Mouse (Mus musculus) NIH3T3 (cell line): Measurements from ENCODE around the gene Kynu.
A peak's percentile ranks its signal among the peaks of the same experiment; 100 is the strongest.

Experiments
- DNase-seq: peaks from one replicate; pipeline ENCODE4 v3.0.0-alpha.2; 2012; ENCODE audit warnings: low read depth

Gene Kynu

DNA sequence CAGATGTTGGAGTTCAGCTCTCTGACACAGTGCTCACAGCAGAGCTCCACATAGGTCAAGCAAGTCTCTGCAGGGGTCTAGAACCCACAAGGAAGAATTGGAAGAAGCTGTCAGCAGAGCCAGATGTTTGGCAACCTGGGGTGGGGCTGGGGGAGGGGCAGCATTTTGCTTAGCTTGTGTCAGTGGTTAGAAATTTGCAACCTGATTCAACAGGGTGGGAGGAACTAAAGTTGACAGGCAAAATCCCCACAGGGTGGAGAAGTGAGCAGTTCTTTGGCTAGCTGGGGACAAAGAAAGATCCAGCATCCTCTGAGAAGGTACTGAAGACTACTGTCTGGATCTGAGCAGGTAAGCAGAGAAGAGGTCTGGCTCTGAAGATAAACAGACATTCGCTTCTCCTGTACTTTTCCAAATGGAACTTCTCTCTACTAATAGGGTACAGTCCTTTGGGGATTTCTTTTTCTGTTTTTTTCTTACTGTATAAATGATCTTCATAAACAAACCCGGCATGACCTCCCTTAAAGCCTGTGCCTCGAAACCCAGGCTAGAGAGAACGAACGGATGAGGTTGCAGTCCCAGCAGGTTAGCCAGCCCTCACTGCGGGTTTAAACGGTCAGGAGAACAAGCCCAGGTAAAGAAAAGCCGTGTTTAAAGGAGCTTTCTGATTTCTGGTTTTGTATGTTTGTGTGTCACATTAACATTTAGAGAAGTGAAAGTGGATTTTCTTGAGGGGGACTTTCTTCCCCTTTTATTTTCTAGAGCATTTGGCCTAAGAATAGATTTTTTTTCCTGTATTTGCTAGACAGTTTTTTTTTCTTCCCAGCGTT, at the start of gene Kynu:
Gene Kynu (plus strand): TSS at position 268 of the 827 bp plus-strand sequence.
- peak; percentile 13 for DNase-seq

DNA sequence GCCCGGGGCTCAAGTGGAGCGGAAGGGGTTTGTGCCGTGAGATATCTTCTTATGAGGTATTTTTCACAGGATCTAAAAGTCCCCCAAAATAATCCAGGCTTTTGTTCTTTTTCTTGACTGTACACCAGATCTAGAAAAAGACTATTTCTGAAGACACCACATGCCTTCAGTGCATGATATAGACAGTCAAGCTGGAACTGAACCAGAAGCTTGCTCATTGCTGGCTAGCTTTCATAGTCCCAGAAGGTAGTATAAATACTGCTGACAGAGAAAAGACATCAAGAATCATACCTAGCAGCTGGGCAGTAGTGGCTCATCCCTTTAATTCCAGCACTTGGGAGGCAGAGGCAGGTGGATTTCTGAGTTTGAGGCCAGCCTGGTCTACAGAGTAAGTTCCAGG, 48.9 kb upstream of the Kynu start:
- DNase-seq, result no peak

DNA sequence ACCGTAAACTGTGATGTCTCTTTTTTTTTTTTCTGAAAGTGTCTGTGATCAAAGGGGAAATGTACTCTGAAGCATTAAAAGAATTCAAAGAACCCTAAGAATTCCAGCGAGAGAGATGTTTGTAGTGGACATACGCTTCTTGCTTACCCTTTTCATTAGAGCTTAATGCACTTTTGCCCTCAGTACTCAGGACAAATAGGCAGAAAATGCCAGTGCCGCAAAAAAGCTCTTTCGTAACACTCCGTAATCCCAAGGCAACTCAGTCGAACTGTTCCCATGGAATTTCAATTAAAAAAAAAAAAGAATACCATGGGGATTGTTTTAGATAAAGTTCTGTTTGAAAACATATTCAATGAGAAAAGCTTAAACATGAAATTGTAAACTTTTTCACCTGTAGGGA, 41.3 kb upstream of the Kynu start:
- DNase-seq, result no peak

DNA sequence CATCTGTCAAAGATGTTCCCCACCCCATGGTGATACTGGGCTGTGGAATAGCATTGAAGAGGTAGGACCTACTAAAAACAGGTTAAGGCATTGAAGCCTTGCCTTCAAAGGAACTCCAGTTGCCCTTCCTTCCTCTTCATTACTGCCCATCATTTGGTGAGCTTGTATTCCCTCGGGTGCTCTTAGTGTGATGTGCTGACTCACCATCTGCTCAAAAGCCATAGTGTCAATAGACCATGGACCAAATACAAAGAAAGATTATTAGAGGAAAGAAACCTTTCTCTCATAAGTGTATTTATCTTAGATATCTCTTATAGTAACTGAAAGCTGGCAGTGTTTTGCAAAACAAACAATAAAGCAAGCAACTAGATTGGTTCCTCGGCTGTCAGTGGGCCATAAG, 20.7 kb upstream of the Kynu start:
- DNase-seq, result no peak

DNA sequence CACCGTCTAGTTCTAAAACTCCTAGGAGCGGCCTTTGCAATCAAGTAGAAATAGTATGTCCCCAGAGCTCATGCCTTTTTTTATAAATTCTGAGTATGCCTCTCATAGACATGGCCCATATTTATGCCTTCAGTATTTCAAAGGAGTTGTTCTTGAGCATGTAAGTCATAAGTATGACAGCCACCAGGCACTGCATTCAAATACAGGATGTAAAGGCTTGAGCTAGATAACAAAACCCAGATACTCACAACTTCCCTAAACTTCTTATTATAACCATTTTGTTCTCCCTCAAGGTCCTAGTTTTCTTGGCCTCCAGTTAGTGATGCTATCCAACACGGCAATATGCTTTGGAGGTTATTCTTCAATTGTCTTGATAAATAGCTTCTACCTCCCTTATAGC, 12.5 kb upstream of the Kynu start:
- no peak for DNase-seq

DNA sequence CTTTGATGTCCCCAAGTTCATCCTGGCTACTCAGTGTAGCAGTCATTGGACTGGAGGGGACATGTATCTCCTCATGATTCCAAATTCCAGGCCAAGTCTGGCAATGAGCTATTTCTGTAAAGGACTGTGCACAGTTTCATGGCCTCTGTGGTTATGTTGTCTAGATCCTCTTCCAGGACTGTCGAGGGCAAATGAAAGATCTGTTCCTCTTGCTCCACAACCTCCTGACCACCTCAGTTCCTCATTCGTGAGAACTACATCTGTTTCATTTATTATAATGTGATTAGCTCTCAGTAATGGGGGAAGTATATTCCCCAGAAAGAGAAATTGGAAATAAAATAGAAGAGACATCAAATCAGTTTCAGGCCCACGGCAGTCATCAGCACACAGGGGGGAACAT, 9.5 kb upstream of the Kynu start:
- DNase-seq, result no peak

DNA sequence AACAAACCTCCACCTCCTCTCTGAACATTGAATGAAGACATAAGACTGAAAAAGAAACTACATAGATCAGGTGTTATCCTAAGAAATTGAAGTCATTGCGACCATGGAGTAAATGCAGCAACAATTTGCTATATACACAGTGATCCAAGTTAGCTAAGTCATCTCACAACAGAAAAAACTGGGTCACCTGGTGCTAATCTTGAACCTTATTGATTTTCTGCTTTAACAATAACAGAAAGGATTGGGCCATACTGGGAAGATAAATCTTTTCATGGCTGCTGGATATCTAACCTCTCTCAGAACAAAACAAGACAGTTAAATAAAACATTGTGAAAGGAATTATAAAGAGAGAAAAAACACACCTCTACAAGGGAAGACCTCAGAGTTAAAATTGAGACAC, 8.7 kb upstream of the Kynu start:
- DNase-seq, result no peak

DNA sequence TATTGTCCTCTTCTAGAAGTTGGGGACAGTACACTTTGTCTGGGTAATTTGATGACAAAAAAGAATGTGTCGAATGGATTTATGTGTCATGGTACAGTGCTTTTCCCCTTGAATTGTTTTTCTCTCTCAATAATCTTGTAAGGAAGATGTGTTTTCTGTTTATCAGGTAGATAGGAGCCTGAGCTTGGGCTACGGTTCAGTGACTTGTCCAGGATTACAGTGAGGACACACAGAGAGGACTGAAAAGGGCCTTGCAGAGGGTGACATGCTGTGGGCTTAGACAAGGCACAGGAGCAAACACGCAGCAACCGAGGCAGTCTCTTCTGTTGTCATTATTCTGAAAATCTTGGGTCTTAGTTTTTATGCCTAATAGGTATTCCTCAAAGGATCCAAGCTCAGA, 913 bp upstream of the Kynu start:
- no peak for DNase-seq

DNA sequence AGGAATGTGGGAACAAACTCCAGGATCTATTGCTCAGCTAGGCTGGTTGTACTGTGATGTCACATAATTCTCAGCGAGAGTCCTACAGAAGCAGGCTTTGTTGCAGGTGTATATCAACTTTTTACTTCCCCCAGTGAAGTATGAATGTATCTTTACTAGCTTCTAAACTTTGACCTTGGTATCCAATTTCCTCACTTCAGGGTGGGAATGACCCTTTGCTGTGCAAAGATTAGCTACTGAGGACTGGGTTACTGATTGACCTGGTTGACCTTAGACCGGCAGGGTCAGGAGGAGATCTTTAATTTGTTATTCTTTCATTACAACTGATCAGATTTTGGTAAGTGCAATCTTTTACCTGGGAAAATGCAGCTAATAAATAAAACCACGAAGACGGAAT, 758 bp downstream of the Kynu start:
- no peak for DNase-seq

DNA sequence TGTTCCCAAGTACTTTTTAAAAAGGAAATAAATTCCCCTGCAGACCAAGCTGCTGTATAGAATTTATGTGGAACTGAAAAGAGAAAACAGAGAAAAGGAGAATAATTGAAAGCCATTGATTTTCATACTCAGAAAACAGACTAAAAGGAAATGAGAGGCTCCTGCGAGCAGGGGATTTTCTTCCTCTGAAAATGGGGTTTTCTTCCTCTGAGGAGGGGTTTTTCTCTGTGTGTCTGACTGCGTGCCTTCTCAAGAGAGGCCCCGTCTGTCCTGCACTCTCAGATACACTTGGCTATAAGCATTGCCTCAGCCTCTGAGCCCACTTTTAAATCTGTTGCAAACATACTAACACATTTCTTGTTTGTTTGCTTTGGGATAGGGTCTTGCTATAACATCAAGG, 1.9 kb downstream of the Kynu start:
- no peak for DNase-seq

DNA sequence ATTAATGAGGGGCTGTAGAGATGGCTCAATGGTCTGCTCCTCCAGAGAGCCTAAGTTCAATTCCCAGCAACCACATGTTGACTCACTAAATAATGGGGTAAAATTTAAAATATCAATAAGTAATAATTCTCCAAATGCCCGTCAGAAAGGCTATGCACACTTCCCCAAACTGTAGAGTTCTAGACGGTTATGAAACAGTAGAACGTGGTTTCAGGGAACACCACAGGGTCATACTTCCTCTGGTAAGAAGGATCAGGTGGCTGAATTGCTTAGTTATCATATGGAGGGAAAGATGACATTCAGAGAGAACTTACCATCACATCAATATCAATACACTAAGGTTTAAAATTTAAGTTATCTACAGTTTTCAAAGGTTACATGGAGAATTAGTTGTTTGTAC, 6.1 kb downstream of the Kynu start:
- no peak for DNase-seq

DNA sequence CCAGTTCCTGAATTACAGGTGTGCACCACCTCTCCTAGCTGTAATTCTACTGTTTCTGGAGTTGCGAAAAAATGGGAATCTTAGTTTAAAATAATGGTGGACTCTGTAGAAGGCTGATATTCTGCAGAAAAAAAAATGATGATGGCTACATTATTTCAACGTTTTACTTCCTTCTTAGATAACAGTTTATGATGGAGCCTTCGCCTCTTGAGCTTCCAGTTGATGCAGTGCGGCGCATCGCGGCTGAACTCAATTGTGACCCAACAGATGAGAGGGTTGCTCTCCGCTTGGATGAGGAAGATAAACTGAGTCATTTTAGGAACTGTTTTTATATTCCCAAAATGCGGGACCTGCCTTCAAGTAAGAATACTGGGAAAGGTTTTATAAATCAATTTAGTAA, 7.7 kb downstream of the Kynu start:
- DNase-seq, result no peak

DNA sequence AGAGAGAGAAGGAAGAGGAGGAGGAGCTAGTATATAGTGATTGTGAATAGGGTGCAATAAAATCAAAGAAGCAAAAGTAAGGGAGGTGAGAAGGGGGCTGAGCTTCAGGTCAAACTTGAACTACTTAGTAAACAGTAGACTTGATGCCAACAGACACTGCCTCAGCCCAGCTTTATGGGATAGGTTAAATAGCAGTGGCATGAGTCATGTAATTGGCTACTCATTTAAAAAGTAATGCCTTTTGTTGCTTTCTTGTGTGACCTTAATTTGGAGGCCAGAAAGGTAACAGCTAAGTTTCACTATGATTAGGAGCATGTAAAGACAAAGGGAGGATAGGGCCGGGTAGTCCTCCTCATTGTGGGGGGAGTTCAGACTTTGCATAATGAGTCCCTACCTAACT, 13.3 kb downstream of the Kynu start:
- no peak for DNase-seq

DNA sequence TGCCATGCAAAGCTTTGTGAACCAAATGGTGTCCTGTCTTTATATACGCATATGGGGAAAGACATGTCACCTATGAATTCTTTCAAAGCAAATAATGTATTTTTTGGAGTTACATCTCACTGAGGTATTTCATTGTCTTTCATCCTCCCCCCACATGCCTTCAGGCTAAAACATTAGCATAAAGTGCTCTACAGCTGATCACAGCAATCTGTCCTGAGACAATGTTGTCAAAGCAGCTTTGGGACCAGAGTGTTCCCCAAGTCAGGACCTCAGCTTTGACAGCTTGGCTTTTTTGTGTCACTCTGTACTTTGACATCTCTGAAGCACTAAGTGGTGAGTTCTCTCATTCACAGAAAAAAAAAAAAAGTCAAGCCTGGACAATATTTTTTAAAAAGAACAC, 18.4 kb downstream of the Kynu start:
- no peak for DNase-seq

DNA sequence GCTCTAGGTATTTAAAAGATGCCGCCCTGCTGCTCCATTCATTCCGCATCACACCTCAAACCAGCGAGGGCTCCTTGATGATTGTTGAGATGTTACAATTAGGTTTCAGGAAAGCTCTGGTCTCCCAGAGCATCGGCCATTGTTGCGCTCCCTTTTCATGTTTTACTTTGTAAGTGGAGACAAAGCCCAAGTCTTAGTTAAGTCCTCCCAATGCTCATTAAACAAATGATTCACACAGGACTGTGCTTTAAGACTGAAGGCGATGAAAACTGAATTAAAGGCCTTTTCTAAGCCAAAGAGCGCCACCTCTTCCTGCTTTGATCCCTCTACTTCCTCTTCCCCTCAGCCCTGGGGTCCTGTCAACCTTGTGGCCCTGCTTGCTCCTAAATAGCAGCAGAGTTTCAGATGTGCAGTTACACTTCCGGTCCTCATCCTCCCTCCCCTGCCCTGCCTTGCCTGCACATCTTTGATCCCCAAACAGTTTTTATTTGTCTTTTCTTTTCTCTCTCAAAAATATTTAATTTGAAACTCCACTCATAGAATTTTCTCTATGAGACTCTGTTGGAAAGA, 28.2 kb downstream of the Kynu start:
- no peak for DNase-seq

DNA sequence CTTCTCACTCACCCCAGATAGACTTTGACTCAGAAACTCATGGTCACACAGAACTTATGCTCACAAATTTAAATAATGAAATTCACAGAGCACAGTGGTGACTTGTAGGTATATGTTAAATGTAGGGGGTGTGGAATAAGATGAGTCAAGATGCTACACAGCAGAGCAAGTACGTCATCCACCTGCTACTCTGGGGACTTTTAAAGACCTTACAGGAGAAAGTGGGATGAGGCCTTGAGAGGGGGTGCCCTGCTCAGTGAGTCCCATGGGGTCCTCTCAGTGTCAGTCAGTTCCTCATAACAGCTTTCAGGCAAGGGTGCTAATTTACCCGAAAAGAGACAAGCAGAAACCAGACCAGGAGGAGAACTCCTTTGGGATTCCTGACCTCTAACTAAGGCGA, 30.4 kb downstream of the Kynu start:
- DNase-seq, result no peak

DNA sequence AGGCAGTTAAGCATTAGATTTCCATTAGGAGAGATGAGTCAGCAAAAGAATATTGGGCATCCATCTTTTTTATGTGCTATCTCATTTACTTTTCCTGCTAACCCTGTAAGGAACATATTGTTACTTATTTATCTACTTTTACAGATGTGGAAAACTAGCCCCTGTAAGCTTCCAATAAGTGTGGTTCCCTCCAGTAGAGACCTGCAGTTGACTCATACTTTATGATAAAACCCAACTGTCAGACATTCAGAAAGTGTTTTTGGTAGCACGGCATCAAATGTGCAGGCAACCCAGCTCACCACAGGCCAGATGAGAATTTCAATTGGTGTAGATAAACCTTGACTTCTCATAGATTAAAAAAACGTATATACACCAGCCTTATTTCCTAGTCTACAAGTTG, 32.7 kb downstream of the Kynu start:
- no peak for DNase-seq

DNA sequence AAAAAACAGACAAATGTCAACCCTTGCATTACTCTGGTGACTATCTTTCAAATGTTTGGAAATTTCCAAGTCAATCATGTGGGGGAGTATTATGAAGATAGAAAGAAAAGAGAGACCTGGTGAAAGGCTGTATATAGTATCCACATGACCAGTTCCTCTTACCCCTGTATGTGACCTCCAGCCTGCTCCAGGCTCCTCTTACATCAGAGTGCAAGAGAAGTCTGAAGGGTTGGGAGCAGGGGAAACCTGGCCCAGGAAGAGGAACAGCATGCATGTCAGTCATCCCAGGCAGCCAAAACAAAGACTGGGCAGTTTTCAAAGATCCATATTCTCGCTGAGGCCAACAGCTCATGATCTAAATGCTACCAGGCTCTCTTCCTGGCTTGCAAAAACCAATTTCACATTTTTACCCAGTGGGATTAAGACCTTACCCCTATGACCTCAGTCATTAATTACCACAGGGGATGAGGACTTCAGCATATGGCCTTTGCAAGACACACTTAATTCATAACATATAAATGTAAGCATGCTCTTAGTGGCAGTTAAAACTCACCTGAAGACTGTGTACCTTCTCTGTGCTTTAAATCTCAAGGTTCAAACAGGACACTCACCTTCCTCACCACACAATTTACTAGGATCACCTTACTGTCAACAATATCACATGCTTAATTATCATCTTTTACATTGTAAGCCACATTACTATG, 37.0 kb downstream of the Kynu start:
- DNase-seq, result no peak

DNA sequence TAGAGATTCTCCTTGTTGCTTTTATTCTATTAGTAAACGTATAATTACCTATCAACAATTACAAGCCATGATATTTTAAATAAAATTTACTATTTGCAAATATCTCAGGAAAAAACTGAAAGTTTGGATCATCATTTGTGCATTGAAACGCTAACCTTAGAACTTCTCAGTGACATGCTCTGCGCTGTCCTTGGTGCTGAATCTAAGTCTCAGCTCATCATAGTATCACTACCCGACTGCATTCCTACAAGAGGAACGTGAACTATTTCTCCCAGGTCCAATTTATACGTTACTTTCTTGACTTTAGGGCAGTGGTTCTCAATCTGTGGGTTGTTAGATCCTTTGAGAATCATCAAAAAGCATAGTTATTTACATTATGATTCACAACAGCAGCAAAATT, 58.4 kb downstream of the Kynu start:
- DNase-seq, result peak; percentile 75

DNA sequence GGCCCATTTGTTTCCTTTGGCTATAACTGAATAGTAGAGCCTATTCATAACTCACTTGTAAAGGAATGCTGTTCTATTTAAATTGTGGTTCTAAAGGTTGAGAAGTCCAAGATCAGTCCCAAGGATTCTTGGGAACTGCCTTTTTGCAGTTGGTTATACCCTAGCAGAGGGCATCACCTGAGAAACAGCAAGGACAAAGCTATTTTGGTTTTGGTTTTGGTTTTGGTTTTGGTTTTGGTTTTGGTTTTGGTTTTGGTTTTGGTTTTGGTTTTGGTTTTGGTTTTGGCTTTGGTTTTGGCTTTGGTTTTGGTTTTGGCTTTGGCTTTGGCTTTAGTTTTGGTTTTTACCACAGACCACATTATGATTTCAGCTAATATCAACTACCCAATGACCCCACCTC, 66.0 kb downstream of the Kynu start:
- DNase-seq, result no peak

DNA sequence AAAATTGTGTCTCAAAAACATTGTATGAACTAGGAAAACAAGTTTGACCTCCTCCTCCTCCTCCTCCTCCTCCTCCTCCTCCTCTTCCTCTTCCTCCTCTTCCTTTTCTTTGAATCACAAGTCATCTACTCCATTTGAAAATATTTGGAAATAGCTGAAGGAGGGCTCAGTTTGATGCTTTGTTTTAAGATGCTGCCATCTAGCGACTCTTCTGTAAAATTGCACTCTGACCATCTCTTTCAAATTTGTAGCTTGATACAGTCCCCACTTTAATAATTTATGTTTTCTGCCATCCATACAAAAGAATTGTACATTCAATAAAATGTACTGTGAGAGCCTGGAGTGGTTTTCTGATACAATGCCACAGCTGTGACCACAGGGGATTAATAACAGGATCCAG, 67.7 kb downstream of the Kynu start:
- peak; percentile 28 for DNase-seq

DNA sequence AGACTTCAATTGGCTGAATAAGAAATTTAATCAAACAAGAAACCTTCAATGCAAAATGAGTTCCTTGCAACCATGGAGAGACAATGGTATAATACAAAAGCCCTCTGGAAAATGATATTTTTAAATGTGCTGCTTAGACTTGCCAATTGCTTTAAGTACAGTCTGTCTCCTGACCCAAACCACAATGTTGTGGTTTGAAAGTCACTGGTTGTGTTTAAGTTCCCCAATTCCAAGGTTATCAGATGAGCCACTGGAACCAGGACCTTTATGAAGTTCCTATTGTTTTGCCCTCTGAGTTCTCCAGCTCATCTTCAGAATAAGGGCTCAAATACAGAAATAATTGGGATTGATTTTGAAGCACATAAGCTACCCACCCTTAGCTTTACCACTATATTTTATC, 76.7 kb downstream of the Kynu start:
- DNase-seq, result no peak

DNA sequence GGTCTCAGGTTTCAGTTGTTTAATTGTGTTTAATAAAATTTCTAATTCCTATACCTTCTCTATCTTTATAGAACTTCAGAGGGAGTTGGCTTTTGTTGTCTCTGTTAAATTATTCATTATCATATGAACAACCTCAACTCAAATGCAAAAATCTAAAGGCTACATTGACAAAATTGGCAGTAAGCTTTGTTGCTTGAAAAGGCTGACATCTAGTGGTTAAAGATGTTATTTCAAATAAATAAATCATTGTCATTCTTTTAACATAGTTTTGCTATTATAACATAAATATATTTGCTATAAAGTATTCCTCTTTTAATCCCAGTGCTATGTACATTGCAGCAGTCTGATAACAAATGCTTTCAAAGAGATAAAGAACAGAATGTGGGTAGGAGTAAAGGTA, 81.4 kb downstream of the Kynu start:
- DNase-seq, result peak; percentile 5

DNA sequence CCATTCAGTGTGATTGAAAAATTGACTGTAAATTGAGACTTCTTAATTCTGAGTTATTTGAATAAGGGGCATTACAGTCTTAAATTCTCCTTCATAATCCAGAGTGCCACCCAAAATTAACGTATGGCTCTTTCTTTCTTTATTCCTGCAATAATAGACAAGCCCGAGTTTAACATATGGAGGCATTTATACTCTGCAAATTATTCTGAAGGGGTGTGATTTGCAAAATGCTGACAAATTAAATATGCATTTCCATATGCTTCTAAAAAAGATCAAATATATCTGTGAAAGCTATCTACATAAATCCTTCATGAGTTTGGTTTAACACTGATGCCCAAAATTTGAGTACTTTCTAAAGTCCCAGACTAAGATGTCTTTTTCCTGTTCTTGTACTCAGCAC, 91.8 kb downstream of the Kynu start:
- DNase-seq, result no peak
